Mouse (Mus musculus): ENCODE measurements around the gene Mthfr.

- TF ChIP-seq CTCF (IDR thresholded peaks at IDR 0.05; ENCODE audit: extremely low read depth, insufficient read depth, insufficient read length, insufficient replicate concordance) (no peak), POLR2A (IDR thresholded peaks at IDR 0.05; ENCODE audit: low read depth, low read length) (no peak)
These were observed 738 bp upstream of the Mthfr start for GRCm38 (mm10) chr4:148038079-148038599.
